ENCODE assay signal across 17 mouse cellular contexts in the genomic region with DNA sequence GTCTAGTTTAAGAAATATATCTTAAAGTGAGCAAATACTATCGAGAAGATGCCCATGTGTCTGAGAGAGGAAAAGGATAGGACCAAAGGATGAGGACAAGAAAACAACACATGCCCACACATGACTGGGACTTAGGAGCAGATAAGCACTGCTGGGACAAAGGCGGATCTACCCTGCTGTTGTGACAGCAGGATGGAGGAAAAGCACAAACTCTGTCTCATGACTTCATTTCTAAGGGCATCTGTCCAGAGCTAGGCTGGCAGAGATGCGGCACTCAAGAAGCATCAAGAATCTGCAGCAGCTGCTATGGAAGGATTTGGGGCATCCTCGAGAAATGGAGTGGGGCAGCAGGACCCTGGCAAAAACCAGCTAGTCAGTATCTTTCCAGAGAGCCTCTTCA.
DNase-seq lines count a peak whose midpoint lies in the region; ATAC-seq and TF ChIP-seq lines count a peak whose summit lies in the region.
"Had no signal": no experiment of that assay in that cellular context is flagged by ENCODE, and none has a peak within 500 bp of the region (broad histone marks: within the 10 kb centered on the region; RNA-seq: fewer than 3 reads in every experiment).

No protein-coding gene starts in this region.

- no peaks in the 10 kb centered on the region for H3K36me3 ChIP-seq in embryonic facial prominence, embryonic 11.5 days (replicated peaks; ENCODE audit: control insufficient read depth, insufficient read depth, low read depth, low read length)
- no peaks in the 10 kb centered on the region for H3K36me3 ChIP-seq in embryonic facial prominence, embryonic 10.5 days (replicated peaks)
- H3K36me3 ChIP-seq in liver, postnatal 0 days (replicated peaks; ENCODE audit: insufficient read depth, low read length) = no peaks in the 10 kb centered on the region
- H3K36me3 ChIP-seq: heart, embryonic 12.5 days; hindbrain, embryonic 13.5 days; midbrain, embryonic 10.5 days had no signal

- H3K9ac ChIP-seq in embryonic facial prominence, embryonic 11.5 days (replicated peaks; ENCODE audit: low read length) = no peak overlapping the region
- no peak overlapping the region for H3K9ac ChIP-seq in liver, postnatal 0 days (replicated peaks)
- H3K9ac ChIP-seq: heart, embryonic 12.5 days; hindbrain, embryonic 13.5 days had no signal

- ATAC-seq in embryonic facial prominence, embryonic 11.5 days (replicated peaks; ENCODE audit: insufficient number of reproducible peaks, low FRiP score, low TSS enrichment, low read depth) = no peak
- ATAC-seq in liver, postnatal 0 days = no peak
- ATAC-seq: forebrain, embryonic 16.5 days had no signal

- no peak overlapping the region for H3K4me3 ChIP-seq in embryonic facial prominence, embryonic 11.5 days (ENCODE audit: low read depth, low read length)
- H3K4me3 ChIP-seq in embryonic facial prominence, embryonic 10.5 days = no peak overlapping the region
- H3K4me3 ChIP-seq in liver, postnatal 0 days (ENCODE audit: low read depth, low read length) = no peak overlapping the region
- H3K4me3 ChIP-seq: heart, embryonic 12.5 days; hindbrain, embryonic 13.5 days; midbrain, embryonic 10.5 days had no signal

- no peak overlapping the region for H3K4me2 ChIP-seq in embryonic facial prominence, embryonic 11.5 days (ENCODE audit: low read depth, low read length)
- H3K4me2 ChIP-seq in liver, postnatal 0 days (ENCODE audit: low read depth, low read length) = no peak overlapping the region
- H3K4me2 ChIP-seq: heart, embryonic 12.5 days; hindbrain, embryonic 13.5 days had no signal

- no peaks in the 10 kb centered on the region for H3K27me3 ChIP-seq in embryonic facial prominence, embryonic 11.5 days (ENCODE audit: control insufficient read depth, insufficient read depth, low read length)
- H3K27me3 ChIP-seq in embryonic facial prominence, embryonic 10.5 days (replicated peaks; ENCODE audit: low read depth, poor library complexity, severe bottlenecking) = no peaks in the 10 kb centered on the region
- no peaks in the 10 kb centered on the region for H3K27me3 ChIP-seq in liver, postnatal 0 days (ENCODE audit: insufficient read depth, low read length)
- H3K27me3 ChIP-seq: heart, embryonic 12.5 days; hindbrain, embryonic 13.5 days had no signal

- H3K27ac ChIP-seq in embryonic facial prominence, embryonic 11.5 days (replicated peaks; ENCODE audit: low read depth, low read length) = 0 out of 2 replicates have a peak overlapping the region, but pooled peaks have one; percentile 13
- H3K27ac ChIP-seq in embryonic facial prominence, embryonic 10.5 days (replicated peaks) = no peak overlapping the region
- H3K27ac ChIP-seq in liver, postnatal 0 days (ENCODE audit: low read depth) = no peak overlapping the region
- H3K27ac ChIP-seq: hindbrain, embryonic 13.5 days; midbrain, embryonic 10.5 days had no signal

- no peak for DNase-seq in embryonic facial prominence, embryonic 11.5 days (ENCODE audit: low spot score)
- no peak for DNase-seq in embryonic facial prominence, embryonic 10.5 days (ENCODE audit: low spot score)
- peak; percentile 38 to 39 for DNase-seq in left cerebral cortex, adult 18-20 months (ENCODE audit: low spot score in 2 of 2)
- no peak for DNase-seq in left cerebral cortex, adult 8-10 months (ENCODE audit: low spot score in 2 of 2)
- DNase-seq in adipocyte (ENCODE audit: low spot score) = peak; percentile 36
- DNase-seq in brain, adult 2 months (ENCODE audit: low read depth, low spot score) = peak; percentile 79
- DNase-seq in liver, postnatal 0 days = no peak
- DNase-seq: adrenal gland, adult 8-10 months; kidney, adult 8-10 months; kidney, postnatal 14 days; liver; retina, postnatal 1 day; thymus, postnatal 14 days had no signal

- TF ChIP-seq CTCF in liver, postnatal 0 days (IDR thresholded peaks at IDR 0.05; ENCODE audit: low read depth) = no peak

- no peaks in the 10 kb centered on the region for H3K9me3 ChIP-seq in embryonic facial prominence, embryonic 11.5 days (replicated peaks; ENCODE audit: control insufficient read depth, low read length)
- no peaks in the 10 kb centered on the region for H3K9me3 ChIP-seq in embryonic facial prominence, embryonic 10.5 days
- H3K9me3 ChIP-seq in liver, postnatal 0 days (ENCODE audit: low read length) = no peaks in the 10 kb centered on the region
- H3K9me3 ChIP-seq: heart, embryonic 12.5 days; hindbrain, embryonic 13.5 days; midbrain, embryonic 10.5 days had no signal

- TF ChIP-seq EP300 in liver, postnatal 0 days (IDR thresholded peaks at IDR 0.05; ENCODE audit: low read depth) = no peak

- WGBS in embryonic facial prominence, embryonic 11.5 days = 82% methylated on average over 4 of the region's 4 CpGs
- 85% methylated on average over 4 of the region's 4 CpGs for WGBS in embryonic facial prominence, embryonic 10.5 days
- WGBS in liver, postnatal 0 days (ENCODE audit: insufficient replicate concordance) = 71% methylated on average over 4 of the region's 4 CpGs

- no peaks in the 10 kb centered on the region for H3K4me1 ChIP-seq in embryonic facial prominence, embryonic 11.5 days (ENCODE audit: control insufficient read depth, insufficient read depth, low read length)
- H3K4me1 ChIP-seq in embryonic facial prominence, embryonic 10.5 days = peaks cover 42% of the 10 kb centered on the region
- H3K4me1 ChIP-seq in liver, postnatal 0 days (ENCODE audit: insufficient read depth) = peaks cover 36% of the 10 kb centered on the region
- H3K4me1 ChIP-seq: hindbrain, embryonic 13.5 days had no signal

Comparison
In these comparisons a context has a peak if more than half of its experiments do, and no peak if none do; other contexts are left out.
1. DNase-seq: peak in left cerebral cortex, adult 18-20 months (2 of 2), adipocyte (single experiment) and brain, adult 2 months (single experiment); none in embryonic facial prominence, embryonic 11.5 days (single experiment), embryonic facial prominence, embryonic 10.5 days (single experiment), left cerebral cortex, adult 8-10 months (0 of 2) and liver, postnatal 0 days (single experiment).